Mouse (Mus musculus) intestine, embryonic 16.5 days (tissue): ENCODE measurements around the gene G0s2. TPM values are rescaled to one million over a fixed set of nuclear protein-coding genes. Genes with fewer than 3 reads are reported as not detected.
"Not testable (repeated sequence)": the region's sequence is repeated elsewhere in the genome, so short reads cannot be mapped to it uniquely, and the experiment has no call there.

Experiments
- ATAC-seq: fragments of 200-750 bp; cut with Nextera tagmentation; 2 replicates; pipeline ENCODE4 v1.8.0; 2017; ENCODE audit warnings: moderate TSS enrichment, moderate library complexity
- H3K27ac ChIP-seq: fragments of 300-500 bp; sonication (generic); 2 replicates; pipeline ENCODE4 v1.5.1; 2014; ENCODE audit warnings: mild to moderate bottlenecking, low read length
- H3K27me3 ChIP-seq: fragments of 300-500 bp; sonication (generic); replicated peaks from 2 replicates; pipeline ENCODE4 v1.6.1; 2014; ENCODE audit warnings: low read length, control low read depth, mixed read lengths; ENCODE audit not compliant: control insufficient read depth, insufficient read depth
- H3K36me3 ChIP-seq: fragments of 300-500 bp; sonication (generic); 2 replicates; pipeline ENCODE4 v1.6.1; 2014; ENCODE audit warnings: low read length, control low read depth; ENCODE audit not compliant: control insufficient read depth, insufficient read depth
- H3K4me1 ChIP-seq: fragments of 300-500 bp; sonication (generic); 2 replicates; pipeline ENCODE4 v1.6.1; 2014; ENCODE audit warnings: low read length, control low read depth, mixed read lengths; ENCODE audit not compliant: control insufficient read depth, insufficient read depth
- H3K4me2 ChIP-seq: fragments of 300-500 bp; sonication (generic); 2 replicates; pipeline ENCODE4 v1.6.1; 2014; ENCODE audit warnings: low read depth, low read length, control low read depth
- H3K4me3 ChIP-seq: fragments of 300-500 bp; sonication (generic); 2 replicates; pipeline ENCODE4 v1.5.1; 2014; ENCODE audit warnings: mild to moderate bottlenecking, low read length
- H3K9ac ChIP-seq: fragments of 300-500 bp; sonication (generic); 2 replicates; pipeline ENCODE4 v1.6.1; 2014; ENCODE audit warnings: low read depth, low read length
- H3K9me3 ChIP-seq: fragments of 300-500 bp; sonication (generic); 2 replicates; pipeline ENCODE4 v1.6.1; 2016; ENCODE audit warnings: low read length, control low read depth; ENCODE audit not compliant: control insufficient read depth
- WGBS: fragments of 180-500 bp; shearing (Covaris S2); extraction: QIAGEN DNeasy Blood & Tissue Kit; methylation state at CpG from one replicate; pipeline ENCODE4 v1.1.7; 2014; 5-methylcytosine and 5-hydroxymethylcytosine counted together
- polyA plus RNA-seq: library from polyadenylated mRNA; unstranded; fragments of >200 nt; fragmentation: Nextera tagmentation; extraction: Ambion mirVana; gene quantifications from 2 replicates; pipeline ENCODE4 v1.2.1, GENCODE M21; 2015

The G0s2 gene
- polyA plus RNA-seq, 1 experiment from 2014 or later = 25.1 TPM

GRCm38 (mm10) chr1:193256621-193257098 is 16.4 kb downstream of the G0s2 start:
- no peak for ATAC-seq
- Histone ChIP-seq H3K4me2 (no peak overlapping the region), H3K36me3 (no peaks in the 10 kb centered on the region), H3K9ac (no peak overlapping the region), H3K9me3 (no peaks in the 10 kb centered on the region), H3K4me1 (no peaks in the 10 kb centered on the region), H3K27me3 (no peaks in the 10 kb centered on the region), H3K27ac (no peak overlapping the region), H3K4me3 (no peak overlapping the region)
- 41% methylated on average over 5 of the region's 5 CpGs for WGBS

GRCm38 (mm10) chr1:193256289-193256577 is 16.8 kb downstream of the G0s2 start:
- H3K36me3 ChIP-seq = no peaks in the 10 kb centered on the region
- H3K27me3 ChIP-seq = no peaks in the 10 kb centered on the region
- ATAC-seq = no peak; the same call in 1 of the 2 replicates
- H3K4me2 ChIP-seq = no peak overlapping the region
- H3K9me3 ChIP-seq = no peaks in the 10 kb centered on the region
- no peak overlapping the region for H3K9ac ChIP-seq
- no peak overlapping the region for H3K4me3 ChIP-seq
- no peaks in the 10 kb centered on the region for H3K4me1 ChIP-seq
- no peak overlapping the region for H3K27ac ChIP-seq

- Histone ChIP-seq H3K9me3 (no peaks in the 10 kb centered on the region), H3K4me3 (no peak overlapping the region), H3K4me1 (no peaks in the 10 kb centered on the region), H3K27me3 (no peaks in the 10 kb centered on the region), H3K9ac (no peak overlapping the region), H3K36me3 (no peaks in the 10 kb centered on the region), H3K4me2 (no peak overlapping the region), H3K27ac (no peak overlapping the region)
- peak; percentile 28; the same call in 1 of the 2 replicates for ATAC-seq
- 25% methylated on average over 3 of the region's 3 CpGs for WGBS
Measured at GRCm38 (mm10) chr1:193255488-193256288, 17.3 kb downstream of the G0s2 start.

GRCm38 (mm10) chr1:193255032-193255431 is 18.0 kb downstream of the G0s2 start:
- H3K4me2 ChIP-seq = no peak overlapping the region
- ATAC-seq = no peak
- no peaks in the 10 kb centered on the region for H3K27me3 ChIP-seq
- no peak overlapping the region for H3K27ac ChIP-seq
- H3K4me1 ChIP-seq = no peaks in the 10 kb centered on the region
- H3K9me3 ChIP-seq = no peaks in the 10 kb centered on the region
- no peaks in the 10 kb centered on the region for H3K36me3 ChIP-seq
- 62% methylated on average over 8 of the region's 8 CpGs for whole genome bisulfite sequencing
- no peak overlapping the region for H3K9ac ChIP-seq
- H3K4me3 ChIP-seq = no peak overlapping the region

GRCm38 (mm10) chr1:193253895-193254294 is 19.1 kb downstream of the G0s2 start:
- not testable (repeated sequence) for H3K9me3 ChIP-seq, ATAC-seq, H3K4me3 ChIP-seq, H3K36me3 ChIP-seq, H3K4me2 ChIP-seq, H3K27ac ChIP-seq, H3K4me1 ChIP-seq, H3K27me3 ChIP-seq, H3K9ac ChIP-seq
- WGBS = 74% methylated on average over 3 of the region's 3 CpGs

GRCm38 (mm10) chr1:193252616-193253015 is 20.4 kb downstream of the G0s2 start:
- H3K27me3 ChIP-seq = no peaks in the 10 kb centered on the region
- peak; percentile 36; the same call in 1 of the 2 replicates for ATAC-seq
- no peaks in the 10 kb centered on the region for H3K9me3 ChIP-seq
- no peak overlapping the region for H3K9ac ChIP-seq
- WGBS = 18% methylated on average over 5 of the region's 5 CpGs
- no peaks in the 10 kb centered on the region for H3K4me1 ChIP-seq
- H3K4me2 ChIP-seq = no peak overlapping the region
- no peak overlapping the region for H3K4me3 ChIP-seq
- H3K36me3 ChIP-seq = no peaks in the 10 kb centered on the region
- no peak overlapping the region for H3K27ac ChIP-seq

GRCm38 (mm10) chr1:193251386-193251785 is 21.6 kb downstream of the G0s2 start:
- Histone ChIP-seq H3K9me3 (no peaks in the 10 kb centered on the region), H3K4me3 (no peak overlapping the region), H3K27ac (no peak overlapping the region), H3K4me1 (no peaks in the 10 kb centered on the region), H3K4me2 (no peak overlapping the region), H3K36me3 (no peaks in the 10 kb centered on the region), H3K27me3 (no peaks in the 10 kb centered on the region), H3K9ac (no peak overlapping the region)
- 74% methylated on average over 7 of the region's 7 CpGs for WGBS
- no peak for ATAC-seq

- H3K27me3 ChIP-seq = no peaks in the 10 kb centered on the region
- no peaks in the 10 kb centered on the region for H3K4me1 ChIP-seq
- H3K36me3 ChIP-seq = no peaks in the 10 kb centered on the region
- WGBS = 87% methylated on average over 2 of the region's 2 CpGs
- H3K4me2 ChIP-seq = no peak overlapping the region
- ATAC-seq = no peak
- H3K9ac ChIP-seq = no peak overlapping the region
- H3K4me3 ChIP-seq = no peak overlapping the region
- H3K9me3 ChIP-seq = no peaks in the 10 kb centered on the region
- no peak overlapping the region for H3K27ac ChIP-seq
Measured at GRCm38 (mm10) chr1:193250026-193250425, 23.0 kb downstream of the G0s2 start.

- H3K9ac ChIP-seq = no peak overlapping the region
- no peak overlapping the region for H3K4me2 ChIP-seq
- H3K27ac ChIP-seq = no peak overlapping the region
- no peak for ATAC-seq
- H3K27me3 ChIP-seq = no peaks in the 10 kb centered on the region
- 85% methylated on average over 6 of the region's 6 CpGs for WGBS
- no peak overlapping the region for H3K4me3 ChIP-seq
- 0 out of 2 replicates have a peak, but pooled peaks cover 5% of the 10 kb centered on the region for H3K4me1 ChIP-seq
- no peaks in the 10 kb centered on the region for H3K36me3 ChIP-seq
- H3K9me3 ChIP-seq = no peaks in the 10 kb centered on the region
Measured at GRCm38 (mm10) chr1:193244235-193244634, 28.8 kb downstream of the G0s2 start.
